Mouse (Mus musculus) embryonic stem cell, embryonic (primary cell): ENCODE results near the gene 4930503B20Rik.

ENCODE experiments used
- CTCF ChIA-PET, 4 experiments: fragments of 300-600 bp in 2 of 4; fragments of 350-600 bp in 2 of 4; sonication (Branson Sonifier 250); formaldehyde crosslinking; loops; one replicate each; lab custom pipeline; 2022; ENCODE audit warnings: inconsistent platforms in 2 of 4; lab: Charles Lee
- POLR2A ChIA-PET, 4 experiments: fragments of 300-600 bp in 2 of 4; fragments of 350-600 bp in 2 of 4; sonication (Branson Sonifier 250); formaldehyde crosslinking; loops; one replicate each; lab custom pipeline; 2022; ENCODE audit warnings: antibody characterized with exemption in 4 of 4, inconsistent platforms in 1 of 4; lab: Charles Lee

Gene 4930503B20Rik

GRCm38 (mm10) chr3:146615496-146615895, 35.6 kb downstream of the 4930503B20Rik start, which contains the start of gene Dnase2b:
TSS of gene Dnase2b (minus strand) at chr3:146615596.
- POLR2A ChIA-PET: no interaction called here
- CTCF ChIA-PET: no interaction called here

- POLR2A ChIA-PET: interaction anchor here in 1 of 4 experiments (0.7 kb wide), 1 partner anchor 140 kb away, joined by 3 read pairs; no protein-coding TSS in a partner anchor
- CTCF ChIA-PET: interaction anchor here in 1 of 4 experiments (0.6 kb wide), 1 partner anchor 59 kb away, joined by 4 read pairs; no protein-coding TSS in a partner anchor
Observed at GRCm38 (mm10) chr3:146611821-146612220, 39.3 kb downstream of the 4930503B20Rik start.

- ChIA-PET POLR2A (no interaction called here), CTCF (interaction anchor here in 1 of 4 experiments (0.6 kb wide), 1 partner anchor 60 kb away, joined by 4 read pairs; no protein-coding TSS in a partner anchor)
Observed at GRCm38 (mm10) chr3:146611261-146611660, 39.9 kb downstream of the 4930503B20Rik start.

- ChIA-PET POLR2A (no interaction called here), CTCF (no interaction called here)
Observed at GRCm38 (mm10) chr3:146610322-146610721, 40.8 kb downstream of the 4930503B20Rik start.

GRCm38 (mm10) chr3:146607368-146607767, 43.7 kb downstream of the 4930503B20Rik start:
- CTCF ChIA-PET: interaction anchor here in 1 of 4 experiments (1.0 kb wide), 1 partner anchor 9 kb away, joined by 7 read pairs; no protein-coding TSS in a partner anchor

GRCm38 (mm10) chr3:146604647-146605046, 46.5 kb downstream of the 4930503B20Rik start:
- POLR2A ChIA-PET: interaction anchor here in 1 of 4 experiments (0.5 kb wide), 1 partner anchor 1046 kb away, joined by 5 read pairs; no protein-coding TSS in a partner anchor
- CTCF ChIA-PET: no interaction called here

More at GRCm38 (mm10) chr3:146607368-146607767, 43.7 kb downstream of the 4930503B20Rik start:
- POLR2A ChIA-PET: no interaction called here

GRCm38 (mm10) chr3:146602531-146602930, 48.6 kb downstream of the 4930503B20Rik start:
- POLR2A ChIA-PET: no interaction called here
- CTCF ChIA-PET: no interaction called here

GRCm38 (mm10) chr3:146601205-146601604, 49.9 kb downstream of the 4930503B20Rik start:
- ChIA-PET CTCF (no interaction called here), POLR2A (interaction anchor here in 1 of 4 experiments (1.0 kb wide), 1 partner anchor 14 kb away, joined by 3 read pairs; no protein-coding TSS in a partner anchor)

- POLR2A ChIA-PET: interaction anchor here in 3 of 4 experiments (0.6 to 0.7 kb wide), 3 partner anchors 106 to 1373 kb away, joined by 3 to 6 read pairs (median 5); no protein-coding TSS in a partner anchor
- CTCF ChIA-PET: interaction anchor here in 1 of 4 experiments (0.6 kb wide), 1 partner anchor 32 kb away, joined by 3 read pairs; no protein-coding TSS in a partner anchor
Observed at GRCm38 (mm10) chr3:146599198-146599900, 51.8 kb downstream of the 4930503B20Rik start.

GRCm38 (mm10) chr3:146598411-146598810, 52.7 kb downstream of the 4930503B20Rik start:
- ChIA-PET CTCF (interaction anchor here in 1 of 4 experiments (0.8 kb wide), 1 partner anchor 9 kb away, joined by 7 read pairs; no protein-coding TSS in a partner anchor), POLR2A (no interaction called here)

- CTCF ChIA-PET: no interaction called here
- POLR2A ChIA-PET: no interaction called here
Observed at GRCm38 (mm10) chr3:146596864-146597263, 54.3 kb downstream of the 4930503B20Rik start.

- ChIA-PET POLR2A (no interaction called here), CTCF (no interaction called here)
Observed at GRCm38 (mm10) chr3:146596387-146596786, 54.7 kb downstream of the 4930503B20Rik start.

- CTCF ChIA-PET: no interaction called here
- POLR2A ChIA-PET: no interaction called here
Observed at GRCm38 (mm10) chr3:146595440-146595839, 55.7 kb downstream of the 4930503B20Rik start.
